12 mouse cellular contexts compared by ENCODE assay signal in the genomic region with DNA sequence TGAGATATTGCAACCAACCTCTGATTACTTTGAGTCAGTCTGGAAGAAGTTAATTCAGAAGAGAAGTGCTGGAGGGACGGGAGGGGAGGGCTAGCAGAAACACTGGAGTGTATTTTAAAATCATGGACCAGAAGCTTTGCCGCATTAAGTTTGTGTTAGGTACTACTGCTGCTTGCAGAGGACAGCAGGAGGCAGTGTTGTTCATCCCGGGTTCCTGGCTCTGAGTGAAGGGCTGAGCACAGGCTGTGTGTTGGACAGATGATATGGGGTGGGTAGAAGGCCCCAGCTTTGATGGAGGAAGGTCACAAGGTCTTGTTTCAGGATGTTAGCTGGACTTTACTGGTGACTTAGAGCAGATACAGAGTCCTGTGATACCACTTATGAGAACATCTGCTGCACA.
A peak's percentile ranks its signal among the peaks of the same experiment; 100 is the strongest.
DNase-seq lines count a peak whose midpoint lies in the region; ATAC-seq and TF ChIP-seq lines count a peak whose summit lies in the region.
"Had no signal": no experiment of that assay in that cellular context is flagged by ENCODE, and none has a peak within 500 bp of the region (broad histone marks: within the 10 kb centered on the region; RNA-seq: fewer than 3 reads in every experiment).

No protein-coding gene starts in this region.

- no peak for DNase-seq in gastrocnemius, adult 2 months
- no peak for DNase-seq in gastrocnemius, adult 18-20 months (ENCODE audit: low spot score)
- DNase-seq in liver, postnatal 0 days: no peak
- no peak for DNase-seq in brain, embryonic 14.5 days (ENCODE audit: low read depth)
- DNase-seq in thymus, postnatal 0 days (ENCODE audit: low spot score): peak; percentile 45
- no peak for DNase-seq in urinary bladder, postnatal 14 days (ENCODE audit: low spot score)
- DNase-seq: gastrocnemius, postnatal 25 days had no signal

- ATAC-seq in liver, postnatal 0 days: no peak
- no peak for ATAC-seq in liver, embryonic 12.5 days
- no peak for ATAC-seq in hindbrain, embryonic 16.5 days

- no peaks in the 10 kb centered on the region for H3K9me3 ChIP-seq in liver, postnatal 0 days (ENCODE audit: low read length)
- no peaks in the 10 kb centered on the region for H3K9me3 ChIP-seq in liver, embryonic 12.5 days (replicated peaks)
- H3K9me3 ChIP-seq in hindbrain, embryonic 16.5 days (ENCODE audit: control insufficient read depth, low read length): no peaks in the 10 kb centered on the region
- H3K9me3 ChIP-seq: embryonic facial prominence, embryonic 13.5 days; megakaryocyte, embryonic 14.5 days had no signal

- H3K4me3 ChIP-seq in gastrocnemius, adult 2 months: no peak overlapping the region
- H3K4me3 ChIP-seq in liver, postnatal 0 days (ENCODE audit: low read depth, low read length): no peak overlapping the region
- no peak overlapping the region for H3K4me3 ChIP-seq in liver, embryonic 12.5 days
- no peak overlapping the region for H3K4me3 ChIP-seq in hindbrain, embryonic 16.5 days (ENCODE audit: low read length)
- H3K4me3 ChIP-seq: embryonic facial prominence, embryonic 13.5 days; megakaryocyte, embryonic 14.5 days had no signal

- intact Hi-C loops in gastrocnemius, adult 2 months (cut with DNase I): no loop called here

- 63% methylated on average over 3 of the region's 3 CpGs for WGBS in liver, postnatal 0 days (ENCODE audit: insufficient replicate concordance)
- 55% methylated on average over 3 of the region's 3 CpGs for WGBS in liver, embryonic 12.5 days (ENCODE audit: insufficient replicate concordance)
- 56% methylated on average over 3 of the region's 3 CpGs for WGBS in hindbrain, embryonic 16.5 days

- no peak overlapping the region for H3K4me2 ChIP-seq in liver, postnatal 0 days (ENCODE audit: low read depth, low read length)
- no peak overlapping the region for H3K4me2 ChIP-seq in liver, embryonic 12.5 days
- H3K4me2 ChIP-seq in hindbrain, embryonic 16.5 days (ENCODE audit: low read length): no peak overlapping the region
- H3K4me2 ChIP-seq: embryonic facial prominence, embryonic 13.5 days; hindbrain, embryonic 14.5 days had no signal

- H3K4me1 ChIP-seq in liver, postnatal 0 days (ENCODE audit: insufficient read depth): no peaks in the 10 kb centered on the region
- H3K4me1 ChIP-seq in liver, embryonic 12.5 days: no peaks in the 10 kb centered on the region
- H3K4me1 ChIP-seq in hindbrain, embryonic 16.5 days (ENCODE audit: control insufficient read depth, insufficient read depth, low read depth, low read length): peaks cover 7% of the 10 kb centered on the region; the same call in 1 of the 2 replicates
- H3K4me1 ChIP-seq: embryonic facial prominence, embryonic 13.5 days had no signal

- H3K9ac ChIP-seq in liver, postnatal 0 days (replicated peaks): no peak overlapping the region
- no peak overlapping the region for H3K9ac ChIP-seq in liver, embryonic 12.5 days
- H3K9ac ChIP-seq in hindbrain, embryonic 16.5 days (ENCODE audit: low read depth, low read length): no peak overlapping the region
- H3K9ac ChIP-seq: embryonic facial prominence, embryonic 13.5 days; hindbrain, embryonic 14.5 days had no signal

- no peaks in the 10 kb centered on the region for H3K27me3 ChIP-seq in liver, postnatal 0 days (ENCODE audit: insufficient read depth, low read length)
- H3K27me3 ChIP-seq in liver, embryonic 12.5 days (replicated peaks): no peaks in the 10 kb centered on the region
- no peaks in the 10 kb centered on the region for H3K27me3 ChIP-seq in hindbrain, embryonic 16.5 days (replicated peaks; ENCODE audit: control insufficient read depth, insufficient read depth, low read length)
- H3K27me3 ChIP-seq: embryonic facial prominence, embryonic 13.5 days; megakaryocyte, embryonic 14.5 days had no signal

- H3K36me3 ChIP-seq in liver, postnatal 0 days (replicated peaks; ENCODE audit: insufficient read depth, low read length): no peaks in the 10 kb centered on the region
- no peaks in the 10 kb centered on the region for H3K36me3 ChIP-seq in liver, embryonic 12.5 days
- no peaks in the 10 kb centered on the region for H3K36me3 ChIP-seq in hindbrain, embryonic 16.5 days (ENCODE audit: control insufficient read depth, insufficient read depth, low read length)
- H3K36me3 ChIP-seq: embryonic facial prominence, embryonic 13.5 days had no signal

- no peak overlapping the region for H3K27ac ChIP-seq in gastrocnemius, adult 2 months
- no peak overlapping the region for H3K27ac ChIP-seq in liver, postnatal 0 days (ENCODE audit: low read depth)
- H3K27ac ChIP-seq in liver, embryonic 12.5 days: no peak overlapping the region
- no peak overlapping the region for H3K27ac ChIP-seq in hindbrain, embryonic 16.5 days (ENCODE audit: low read depth, low read length)
- H3K27ac ChIP-seq: embryonic facial prominence, embryonic 13.5 days; hindbrain, embryonic 14.5 days had no signal

- TF ChIP-seq POLR2A in brain, embryonic 14.5 days (IDR thresholded peaks at IDR 0.05; ENCODE audit: borderline replicate concordance, extremely low read depth, insufficient read depth, insufficient read length, poor library complexity, severe bottlenecking): no peak

- TF ChIP-seq EP300 in liver, postnatal 0 days (IDR thresholded peaks at IDR 0.05; ENCODE audit: low read depth): no peak

- TF ChIP-seq CTCF in gastrocnemius, adult 2 months (IDR thresholded peaks at IDR 0.05): peak; percentile 54
- peak; percentile 48 for TF ChIP-seq CTCF in liver, postnatal 0 days (IDR thresholded peaks at IDR 0.05; ENCODE audit: low read depth)
- peak; percentile 41; the same call in 1 of the 2 replicates for TF ChIP-seq CTCF in brain, embryonic 14.5 days (IDR thresholded peaks at IDR 0.05; ENCODE audit: borderline replicate concordance, extremely low read depth, insufficient read depth, insufficient read length)
